Mouse (Mus musculus): ENCODE results near the gene Syt6. TPM values are rescaled to one million over a fixed set of nuclear protein-coding genes. Genes with fewer than 3 reads are reported as not detected.

The Syt6 gene
- polyA plus RNA-seq, 1 experiment from 2014 or later, result 0.36 TPM

DNA sequence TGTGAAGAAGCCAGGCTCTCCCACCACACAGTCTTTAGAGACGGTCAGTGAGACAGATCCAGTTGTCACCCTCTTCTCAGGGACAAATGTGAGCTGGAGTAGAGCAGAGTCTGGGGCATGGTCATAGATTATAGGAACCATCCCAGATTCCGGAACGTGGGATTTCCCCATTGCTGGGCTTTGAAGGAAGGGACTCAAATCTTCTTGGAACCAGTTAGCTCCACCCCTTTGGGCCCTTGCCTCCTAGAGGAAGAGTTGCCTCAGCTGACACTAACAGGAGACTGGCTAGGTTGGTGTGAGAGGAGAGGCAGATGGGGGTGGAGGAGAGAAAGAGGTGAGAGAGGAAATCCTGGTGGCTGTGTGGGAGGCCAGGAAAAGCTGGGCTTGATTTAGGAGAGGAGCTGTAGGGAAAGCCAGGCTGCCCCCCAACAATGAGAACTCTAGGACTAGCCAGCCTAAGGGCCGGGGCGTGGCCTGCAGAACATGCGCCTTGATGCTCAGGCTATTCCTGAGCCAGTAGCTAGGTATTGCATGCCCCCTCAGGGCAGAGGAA is 31.1 kb downstream of the Syt6 start:
- H3K27ac ChIP-seq, result no peak overlapping the region
- H3K4me2 ChIP-seq, result no peak overlapping the region
- H3K36me3 ChIP-seq, result no peaks in the 10 kb centered on the region
- peaks cover 3% of the 10 kb centered on the region for H3K4me1 ChIP-seq
- H3K27me3 ChIP-seq, result no peaks in the 10 kb centered on the region
- WGBS, result 85% methylated on average over 6 of the region's 6 CpGs
- H3K4me3 ChIP-seq, result no peak overlapping the region
- H3K9me3 ChIP-seq, result no peaks in the 10 kb centered on the region
- no peak overlapping the region for H3K9ac ChIP-seq
- ATAC-seq (ENCODE audit: insufficient number of reproducible peaks, low FRiP score, low TSS enrichment, low read depth), result no peak

DNA sequence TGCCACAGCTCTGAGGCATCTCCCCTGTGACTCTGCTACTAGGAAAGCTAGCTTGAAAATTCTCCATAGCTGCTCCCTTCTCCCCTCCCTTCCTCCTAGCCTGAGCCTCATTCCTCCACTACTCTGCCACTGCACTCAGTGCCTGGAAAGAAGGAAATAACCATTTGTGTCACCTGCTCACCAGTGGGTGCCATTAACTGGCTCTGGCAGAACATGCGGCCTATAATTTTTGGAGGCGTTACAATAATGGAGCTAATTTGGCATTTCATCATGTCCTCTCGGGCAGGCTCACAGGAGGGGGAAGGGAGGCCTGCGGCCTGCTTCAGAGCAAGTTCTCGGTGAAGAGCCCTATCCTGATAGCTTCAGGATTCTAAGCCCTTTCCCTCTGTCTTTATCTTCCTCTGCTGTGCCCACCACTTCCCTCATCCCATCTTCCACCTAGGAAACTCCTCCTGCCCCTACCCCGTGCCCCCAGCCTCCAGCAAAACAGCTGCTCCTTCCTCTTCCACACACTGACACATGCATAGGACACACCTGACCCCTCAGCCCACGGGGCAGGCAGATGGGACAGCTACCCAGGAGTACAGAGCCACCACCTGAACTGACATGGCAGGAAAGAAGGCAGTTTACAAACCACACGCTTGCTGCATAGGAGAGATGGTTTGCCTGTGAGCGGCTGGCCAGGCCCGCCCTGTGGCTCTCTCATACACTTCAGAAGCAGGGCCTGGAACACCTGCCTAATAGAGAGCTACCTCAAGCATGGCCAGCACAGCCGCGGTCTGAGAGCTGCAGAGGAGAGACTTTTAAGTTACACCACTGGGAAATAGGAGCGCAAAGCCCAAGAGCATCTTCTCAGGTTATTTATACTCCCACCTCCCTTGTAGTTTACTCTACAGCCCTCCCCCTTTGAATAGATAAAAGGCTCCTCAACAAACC is 31.9 kb downstream of the Syt6 start:
- H3K9me3 ChIP-seq, result no peaks in the 10 kb centered on the region
- H3K9ac ChIP-seq, result no peak overlapping the region
- ATAC-seq (ENCODE audit: insufficient number of reproducible peaks, low FRiP score, low TSS enrichment, low read depth), result no peak
- no peak overlapping the region for H3K4me3 ChIP-seq
- no peak overlapping the region for H3K4me2 ChIP-seq
- no peaks in the 10 kb centered on the region for H3K36me3 ChIP-seq
- no peaks in the 10 kb centered on the region for H3K4me1 ChIP-seq
- no peak overlapping the region for H3K27ac ChIP-seq
- no peaks in the 10 kb centered on the region for H3K27me3 ChIP-seq
- 68% methylated on average over 13 of the region's 13 CpGs for WGBS

DNA sequence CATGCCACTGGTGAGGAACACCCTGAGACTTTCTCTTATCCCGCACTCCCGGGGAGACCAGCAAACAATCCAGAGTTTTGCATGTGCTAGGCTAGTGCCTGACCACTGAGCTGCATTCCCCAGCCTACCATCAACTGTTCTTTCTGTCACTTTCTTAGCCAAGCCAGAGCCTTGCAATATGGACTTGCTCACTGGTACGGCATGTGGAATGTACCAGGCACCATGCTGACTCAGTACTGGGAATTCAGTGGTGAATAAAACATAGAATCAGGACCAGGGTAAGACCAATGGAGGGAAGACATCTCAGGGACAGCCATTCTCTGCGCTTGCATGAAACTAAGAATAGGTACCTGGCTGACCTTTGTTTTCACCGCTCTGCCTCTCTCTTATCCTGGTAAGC is 35.2 kb downstream of the Syt6 start:
- H3K4me2 ChIP-seq, result no peak overlapping the region
- no peaks in the 10 kb centered on the region for H3K4me1 ChIP-seq
- H3K27ac ChIP-seq, result no peak overlapping the region
- no peaks in the 10 kb centered on the region for H3K9me3 ChIP-seq
- WGBS, result 90% methylated on average over 5 of the region's 5 CpGs
- no peak overlapping the region for H3K9ac ChIP-seq
- no peaks in the 10 kb centered on the region for H3K27me3 ChIP-seq
- no peaks in the 10 kb centered on the region for H3K36me3 ChIP-seq
- no peak overlapping the region for H3K4me3 ChIP-seq
- no peak for ATAC-seq (ENCODE audit: insufficient number of reproducible peaks, low FRiP score, low TSS enrichment, low read depth)

DNA sequence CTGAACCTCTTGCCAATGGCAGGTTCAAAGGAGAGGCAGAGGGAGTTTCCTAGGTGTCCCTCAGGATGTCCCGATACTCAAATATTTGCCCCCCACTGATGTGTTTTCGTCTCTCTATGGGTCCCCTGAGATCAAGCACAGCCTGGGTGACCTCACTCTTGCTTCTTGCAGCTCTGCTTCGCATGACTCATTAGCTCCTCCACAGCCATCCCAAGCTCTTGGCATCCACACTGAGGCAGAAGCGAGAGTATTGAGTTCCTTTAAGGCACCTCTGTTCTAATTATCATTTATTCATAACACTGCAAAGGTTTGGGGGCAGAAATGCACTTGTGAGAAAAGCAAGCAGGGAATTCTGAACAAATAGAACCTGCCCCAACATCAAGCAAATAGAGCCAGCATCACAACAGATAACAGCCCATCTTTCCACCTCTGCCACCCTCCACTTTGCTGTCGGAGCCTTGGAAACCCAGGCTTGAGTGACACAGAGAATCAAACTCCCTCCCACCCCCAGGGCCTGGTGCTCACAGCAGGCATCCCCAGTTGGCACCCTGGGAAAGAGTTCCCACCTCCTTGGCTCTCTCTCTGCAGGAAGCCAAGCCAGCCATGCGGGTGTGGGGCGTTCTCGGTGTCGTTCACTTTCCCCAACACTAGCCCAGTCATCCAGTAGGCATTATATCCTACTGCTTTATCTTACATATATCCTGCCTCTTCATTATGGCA is 37.8 kb downstream of the Syt6 start:
- no peak overlapping the region for H3K4me3 ChIP-seq
- 57% methylated on average over 9 of the region's 9 CpGs for WGBS
- H3K9ac ChIP-seq, result no peak overlapping the region
- H3K36me3 ChIP-seq, result no peaks in the 10 kb centered on the region
- no peak overlapping the region for H3K27ac ChIP-seq
- H3K27me3 ChIP-seq, result no peaks in the 10 kb centered on the region
- no peaks in the 10 kb centered on the region for H3K4me1 ChIP-seq
- no peaks in the 10 kb centered on the region for H3K9me3 ChIP-seq
- H3K4me2 ChIP-seq, result no peak overlapping the region
- no peak for ATAC-seq (ENCODE audit: insufficient number of reproducible peaks, low FRiP score, low TSS enrichment, low read depth)

DNA sequence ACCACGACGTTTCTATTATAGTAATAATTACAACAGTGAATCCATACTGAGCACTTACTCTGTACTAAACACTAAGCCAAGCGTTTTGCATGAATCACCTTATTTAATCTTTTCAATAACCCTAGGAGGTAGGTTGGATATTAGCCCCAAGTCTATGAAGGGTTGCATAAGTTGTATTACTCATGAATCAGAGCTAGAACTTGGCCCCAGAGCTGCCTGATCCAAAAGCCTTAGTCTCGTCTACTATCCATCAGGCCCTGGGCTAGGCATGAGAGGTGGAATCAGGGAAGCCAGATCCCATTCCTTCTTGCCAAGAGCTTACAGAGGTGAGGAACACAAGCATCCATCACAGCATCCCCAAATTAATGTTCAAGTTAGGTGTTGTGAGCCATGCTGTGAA is 40.6 kb downstream of the Syt6 start:
- Histone ChIP-seq H3K9ac (no peak overlapping the region), H3K4me1 (no peaks in the 10 kb centered on the region), H3K4me2 (no peak overlapping the region), H3K27ac (no peak overlapping the region), H3K36me3 (no peaks in the 10 kb centered on the region), H3K27me3 (no peaks in the 10 kb centered on the region), H3K4me3 (no peak overlapping the region), H3K9me3 (no peaks in the 10 kb centered on the region)
- WGBS, result 49% methylated on average over 4 of the region's 4 CpGs
- ATAC-seq (ENCODE audit: insufficient number of reproducible peaks, low FRiP score, low TSS enrichment, low read depth), result no peak

DNA sequence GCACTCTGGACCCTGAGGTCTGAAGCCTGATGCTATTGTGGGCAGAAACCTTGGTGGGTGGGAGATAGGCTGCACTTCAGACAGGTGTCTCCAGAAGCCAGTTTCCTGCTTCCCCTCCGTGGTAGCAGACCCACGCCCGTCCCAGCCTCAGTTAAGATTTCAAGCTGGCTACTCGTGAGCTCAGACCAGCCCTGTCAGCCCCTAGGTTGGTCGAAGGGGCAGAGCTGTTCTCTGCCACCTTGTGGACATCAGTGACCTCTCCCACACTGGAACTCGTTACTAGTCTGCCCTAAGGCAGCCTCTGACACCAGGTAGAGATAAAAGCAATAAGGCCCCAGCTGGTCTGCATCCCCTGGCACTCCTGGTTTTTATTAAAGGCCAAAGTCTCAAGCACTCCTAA is 42.0 kb downstream of the Syt6 start:
- H3K4me1 ChIP-seq, result no peaks in the 10 kb centered on the region
- ATAC-seq (ENCODE audit: insufficient number of reproducible peaks, low FRiP score, low TSS enrichment, low read depth), result no peak
- WGBS, result 16% methylated on average over 6 of the region's 6 CpGs

DNA sequence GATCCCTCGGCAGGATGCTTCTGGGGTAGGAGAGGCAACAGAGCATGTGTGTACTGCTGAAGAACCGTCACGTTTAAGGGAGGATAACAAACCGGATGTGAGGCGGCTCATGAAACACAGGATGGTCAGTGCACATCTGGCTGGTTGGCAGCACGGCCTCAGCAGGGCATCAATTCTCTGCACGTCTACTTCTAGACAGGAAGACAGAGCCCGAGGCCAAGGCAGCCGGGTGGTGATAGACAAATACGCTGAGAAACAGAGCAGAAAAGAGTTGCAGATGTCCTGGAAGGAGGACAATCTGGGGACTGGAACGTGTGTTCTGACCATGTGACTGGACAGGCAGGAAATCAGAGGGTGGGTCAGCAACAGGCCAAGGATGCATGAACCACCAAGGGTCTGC is 45.1 kb downstream of the Syt6 start:
- Histone ChIP-seq H3K9ac (no peak overlapping the region), H3K9me3 (no peaks in the 10 kb centered on the region), H3K27me3 (no peaks in the 10 kb centered on the region), H3K27ac (no peak overlapping the region), H3K4me1 (no peaks in the 10 kb centered on the region), H3K4me3 (no peak overlapping the region), H3K4me2 (no peak overlapping the region), H3K36me3 (no peaks in the 10 kb centered on the region)
- no peak for ATAC-seq (ENCODE audit: insufficient number of reproducible peaks, low FRiP score, low TSS enrichment, low read depth)
- WGBS, result 53% methylated on average over 11 of the region's 11 CpGs

More for the DNA sequence above, 42.0 kb downstream of the Syt6 start:
- H3K4me2 ChIP-seq, result no peak overlapping the region
- no peaks in the 10 kb centered on the region for H3K9me3 ChIP-seq
- no peaks in the 10 kb centered on the region for H3K27me3 ChIP-seq
- H3K36me3 ChIP-seq, result no peaks in the 10 kb centered on the region
- no peak overlapping the region for H3K4me3 ChIP-seq
- no peak overlapping the region for H3K27ac ChIP-seq
- no peak overlapping the region for H3K9ac ChIP-seq

DNA sequence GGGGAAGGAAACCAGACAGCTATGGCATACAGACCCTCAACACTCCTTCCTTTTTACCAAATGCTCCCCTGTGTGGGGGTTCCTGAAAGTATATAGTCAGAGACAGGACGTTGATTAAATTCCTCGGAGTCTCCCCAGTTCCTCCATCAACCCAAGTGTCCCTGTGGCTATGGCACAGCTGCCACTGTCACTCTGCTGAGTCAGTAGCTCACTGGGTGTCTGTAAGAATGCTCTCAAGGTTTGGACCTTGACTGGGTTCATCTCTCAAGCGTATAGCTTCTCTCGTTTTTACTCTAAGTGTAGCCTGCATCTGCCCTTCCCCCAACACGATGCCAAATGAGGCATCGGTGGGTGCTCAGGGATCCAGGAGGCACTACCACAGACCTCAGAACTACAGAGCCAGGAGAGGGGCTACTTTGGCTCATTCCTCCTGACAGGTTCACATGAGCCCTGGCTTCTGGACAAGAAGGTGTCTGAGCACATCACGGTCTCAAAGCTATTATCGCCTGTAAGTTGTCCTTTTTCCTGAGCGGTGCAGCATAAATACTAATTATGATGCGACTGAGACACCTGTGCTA is 49.0 kb downstream of the Syt6 start:
- Histone ChIP-seq H3K36me3 (no peaks in the 10 kb centered on the region), H3K9me3 (no peaks in the 10 kb centered on the region), H3K27ac (no peak overlapping the region), H3K4me3 (no peak overlapping the region), H3K4me2 (no peak overlapping the region), H3K9ac (no peak overlapping the region), H3K27me3 (no peaks in the 10 kb centered on the region), H3K4me1 (no peaks in the 10 kb centered on the region)
- 86% methylated on average over 10 of the region's 10 CpGs for WGBS
- no peak for ATAC-seq (ENCODE audit: insufficient number of reproducible peaks, low FRiP score, low TSS enrichment, low read depth)

DNA sequence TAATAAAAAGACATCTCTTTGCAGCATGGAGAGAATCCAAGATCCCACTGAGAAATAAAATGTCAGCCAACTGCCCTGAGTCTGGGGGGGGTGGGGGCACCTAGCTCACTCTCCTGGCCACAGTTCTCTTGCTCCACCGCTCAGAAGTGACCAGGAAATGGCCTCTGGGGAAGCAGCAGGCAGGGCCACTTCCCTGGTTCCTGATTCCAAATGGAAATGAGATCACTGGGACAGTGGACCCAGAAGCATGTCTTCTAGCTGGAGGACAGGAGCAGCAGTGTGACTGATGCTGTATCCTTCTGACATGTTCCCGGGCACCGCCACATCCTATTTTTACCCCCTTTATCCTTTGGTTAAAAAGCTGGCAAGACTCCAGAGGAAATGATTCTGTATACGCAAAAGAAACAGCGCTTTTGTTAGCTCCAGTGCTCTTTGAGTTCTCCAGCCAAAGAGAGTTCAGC is 49.6 kb downstream of the Syt6 start:
- H3K9ac ChIP-seq, result no peak overlapping the region
- no peaks in the 10 kb centered on the region for H3K4me1 ChIP-seq
- no peaks in the 10 kb centered on the region for H3K36me3 ChIP-seq
- H3K4me3 ChIP-seq, result no peak overlapping the region
- 50% methylated on average over 5 of the region's 5 CpGs for WGBS
- no peak overlapping the region for H3K27ac ChIP-seq
- no peaks in the 10 kb centered on the region for H3K27me3 ChIP-seq
- ATAC-seq (ENCODE audit: insufficient number of reproducible peaks, low FRiP score, low TSS enrichment, low read depth), result no peak
- H3K9me3 ChIP-seq, result no peaks in the 10 kb centered on the region
- no peak overlapping the region for H3K4me2 ChIP-seq

DNA sequence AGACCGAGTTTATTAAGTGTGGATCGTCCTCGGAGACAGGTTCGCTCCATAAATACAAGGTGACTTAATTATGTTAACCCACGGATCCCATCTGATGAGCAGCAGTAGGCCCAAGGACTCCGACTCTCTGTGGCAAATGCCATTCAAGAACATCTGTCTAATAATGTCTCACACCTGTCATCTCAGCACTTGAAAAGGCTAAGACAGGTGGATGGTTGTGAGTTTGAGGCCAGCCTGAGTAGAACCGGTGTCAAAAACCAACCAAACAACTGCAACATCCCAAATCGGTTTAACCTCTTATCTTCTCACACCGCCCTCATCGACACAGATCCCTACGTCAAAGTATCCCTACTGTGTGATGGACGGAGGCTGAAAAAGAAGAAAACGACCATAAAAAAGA is 50.1 kb downstream of the Syt6 start:
- no peak for ATAC-seq (ENCODE audit: insufficient number of reproducible peaks, low FRiP score, low TSS enrichment, low read depth)
- Histone ChIP-seq H3K9ac (no peak overlapping the region), H3K4me3 (no peak overlapping the region), H3K4me1 (no peaks in the 10 kb centered on the region), H3K27me3 (no peaks in the 10 kb centered on the region), H3K27ac (no peak overlapping the region), H3K9me3 (no peaks in the 10 kb centered on the region), H3K4me2 (no peak overlapping the region), H3K36me3 (no peaks in the 10 kb centered on the region)
- 79% methylated on average over 13 of the region's 13 CpGs for WGBS

DNA sequence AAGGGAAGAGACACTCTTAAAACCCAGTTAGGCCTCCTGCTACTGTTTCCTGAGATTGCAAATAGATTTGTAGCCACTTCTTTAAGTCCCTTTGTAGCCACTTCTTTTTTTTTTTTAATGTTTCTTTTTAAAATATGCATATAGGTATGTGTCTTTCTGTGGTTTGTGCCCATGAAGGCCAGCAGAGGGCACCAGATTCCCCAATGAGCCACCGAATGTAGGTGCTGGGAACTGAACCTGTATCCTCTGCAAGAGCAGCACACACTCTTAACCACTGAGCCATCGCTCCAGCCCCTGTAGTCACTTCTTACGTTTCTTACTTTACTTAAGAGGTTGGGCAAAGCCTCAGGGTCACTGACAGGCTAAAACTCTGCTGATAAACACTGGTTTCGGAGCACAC is 51.5 kb downstream of the Syt6 start:
- no peak overlapping the region for H3K4me3 ChIP-seq
- H3K4me1 ChIP-seq, result no peaks in the 10 kb centered on the region
- no peaks in the 10 kb centered on the region for H3K36me3 ChIP-seq
- H3K27me3 ChIP-seq, result no peaks in the 10 kb centered on the region
- no peak for ATAC-seq (ENCODE audit: insufficient number of reproducible peaks, low FRiP score, low TSS enrichment, low read depth)
- H3K9ac ChIP-seq, result no peak overlapping the region
- WGBS, result 93% methylated on average over 4 of the region's 4 CpGs
- H3K4me2 ChIP-seq, result no peak overlapping the region
- no peaks in the 10 kb centered on the region for H3K9me3 ChIP-seq
- H3K27ac ChIP-seq, result no peak overlapping the region

DNA sequence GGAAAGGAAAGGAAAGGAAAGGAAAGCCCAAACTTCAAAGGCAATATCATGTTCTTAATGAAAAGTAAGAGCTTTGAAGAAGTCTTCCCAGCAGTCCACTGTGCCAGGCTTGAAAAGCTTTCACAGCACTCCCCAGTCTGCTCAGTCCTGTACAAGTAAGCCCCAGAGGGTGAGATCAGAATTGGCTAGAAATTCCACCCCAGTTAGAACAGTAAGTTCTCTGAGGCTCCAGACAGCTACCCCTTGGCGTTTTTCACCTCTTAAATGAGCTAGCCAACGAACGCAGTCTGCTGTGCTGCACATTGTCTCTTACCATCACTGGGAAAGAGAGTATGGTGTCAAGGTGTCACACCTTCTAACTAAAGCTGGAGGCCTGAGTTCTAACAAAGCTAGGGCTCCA is 52.6 kb downstream of the Syt6 start:
- Histone ChIP-seq H3K9me3 (no peaks in the 10 kb centered on the region), H3K36me3 (no peaks in the 10 kb centered on the region), H3K4me2 (no peak overlapping the region), H3K4me1 (0 out of 2 replicates have a peak, but pooled peaks cover 3% of the 10 kb centered on the region), H3K9ac (no peak overlapping the region), H3K27ac (no peak overlapping the region), H3K4me3 (no peak overlapping the region), H3K27me3 (no peaks in the 10 kb centered on the region)
- no peak for ATAC-seq (ENCODE audit: insufficient number of reproducible peaks, low FRiP score, low TSS enrichment, low read depth)
- WGBS, result 74% methylated on average over 3 of the region's 3 CpGs

Data from limb, embryonic 15.5 days (tissue).